Mouse (Mus musculus): ENCODE measurements around the gene Thy1. TPM values are rescaled to one million over a fixed set of nuclear protein-coding genes. Genes with fewer than 3 reads are reported as not detected.

The Thy1 gene
- total and polyA plus RNA-seq, 3 experiments, result 25.0 to 49.6 (median 46.9) TPM

DNA sequence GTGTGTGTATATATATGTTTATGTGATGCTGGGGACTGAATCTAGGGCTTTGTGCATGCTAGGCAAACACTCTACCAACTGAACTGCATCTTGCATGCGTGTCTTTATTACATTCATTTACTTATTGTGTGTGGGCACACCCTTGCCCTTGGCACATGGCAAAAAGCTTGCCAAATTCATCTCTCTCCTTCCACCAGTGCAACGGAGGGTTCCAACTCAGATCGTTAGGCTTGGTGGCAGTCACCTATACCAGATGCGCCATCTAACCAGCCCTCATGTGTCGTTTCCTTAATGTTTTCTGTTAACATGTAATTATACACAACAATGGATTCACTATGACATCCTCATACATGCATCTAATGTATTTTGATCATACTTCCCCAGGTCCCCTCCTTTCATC lies 39.1 kb downstream of the Thy1 start:
- DNase-seq, result no peak

DNA sequence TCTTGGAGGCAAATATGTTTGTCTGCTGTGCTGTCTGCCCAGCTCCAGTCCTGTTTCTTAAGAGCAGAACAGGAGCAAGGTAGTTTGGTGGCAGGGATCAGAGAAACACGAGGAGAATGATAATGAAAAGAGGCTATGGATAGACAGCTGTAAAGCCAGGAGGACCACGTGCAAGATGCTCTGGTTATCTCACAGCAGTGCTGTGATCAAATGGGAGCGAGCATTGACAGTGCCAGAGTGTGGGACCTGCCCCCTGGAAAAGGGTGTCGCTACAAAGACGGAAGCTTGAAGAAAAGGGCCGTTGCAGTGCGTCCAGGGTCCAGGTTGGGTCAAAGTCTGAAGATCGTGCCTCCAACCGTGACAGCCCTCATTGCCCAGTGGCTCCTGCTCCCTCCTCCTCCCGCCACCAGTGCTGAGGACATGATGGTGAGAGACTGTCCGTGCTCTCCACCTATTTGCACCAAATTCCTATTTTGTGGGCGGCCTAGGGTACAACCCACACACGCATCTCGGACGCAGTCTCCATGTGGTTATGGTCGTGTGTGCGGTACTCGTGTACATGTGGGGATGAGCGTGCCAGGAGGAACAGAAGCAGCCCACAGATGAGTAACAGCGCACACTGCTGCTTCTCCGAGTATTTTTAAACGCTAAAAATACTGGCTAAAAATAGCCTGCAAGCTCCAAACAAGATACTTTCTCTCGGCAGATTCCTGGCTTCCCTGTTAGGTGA lies 40.4 kb downstream of the Thy1 start:
- no peak for DNase-seq

DNA sequence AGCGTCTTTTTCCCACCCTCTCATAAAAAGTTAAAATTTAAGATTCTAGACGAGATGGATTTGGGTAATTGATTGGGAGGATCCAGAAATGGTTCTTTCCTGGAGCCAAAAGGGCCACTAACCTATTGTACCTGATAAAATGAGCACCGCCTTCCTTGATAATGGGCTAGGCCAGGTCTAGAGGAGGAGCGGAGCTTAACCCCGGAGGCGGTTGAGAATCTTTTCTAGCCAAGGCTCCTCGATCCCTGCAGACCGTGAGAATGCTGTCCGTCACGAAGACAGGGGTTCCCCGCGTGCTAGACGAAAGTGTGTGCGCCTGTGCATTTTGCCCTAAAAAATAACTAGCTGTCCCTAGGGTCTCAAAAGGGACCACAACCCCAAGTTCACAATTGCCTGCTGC lies 41.1 kb downstream of the Thy1 start:
- no peak for DNase-seq

DNA sequence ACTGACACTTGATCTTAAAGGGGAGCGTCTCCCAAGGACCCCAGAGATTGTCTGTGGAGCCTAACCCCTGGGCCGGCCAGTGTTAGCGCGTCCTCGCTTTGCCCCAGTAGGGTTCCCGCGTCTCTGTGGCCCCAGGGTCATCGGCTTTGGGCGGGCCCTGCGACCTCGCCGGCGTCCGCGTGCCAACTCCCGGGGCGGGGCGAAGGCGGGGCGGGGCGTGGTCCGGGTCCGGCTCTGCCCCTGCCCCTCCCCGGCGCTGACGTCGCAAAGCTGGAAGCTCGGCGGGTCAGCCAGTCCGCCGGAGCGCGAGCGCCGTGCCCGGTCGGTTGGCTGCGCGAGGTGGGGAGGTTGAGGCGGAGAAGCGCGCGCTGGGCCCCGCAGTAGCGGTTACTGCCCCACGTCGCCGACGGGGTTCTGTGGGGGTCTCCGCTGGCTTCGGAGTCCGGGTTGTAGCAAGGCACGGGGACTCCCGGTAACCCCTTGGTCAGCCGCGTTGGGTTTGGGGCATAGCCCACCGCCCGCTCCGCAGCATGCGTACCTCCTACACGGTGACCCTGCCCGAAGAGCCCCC lies 41.6 kb downstream of the Thy1 start:
- DNase-seq, result peak; percentile 99

DNA sequence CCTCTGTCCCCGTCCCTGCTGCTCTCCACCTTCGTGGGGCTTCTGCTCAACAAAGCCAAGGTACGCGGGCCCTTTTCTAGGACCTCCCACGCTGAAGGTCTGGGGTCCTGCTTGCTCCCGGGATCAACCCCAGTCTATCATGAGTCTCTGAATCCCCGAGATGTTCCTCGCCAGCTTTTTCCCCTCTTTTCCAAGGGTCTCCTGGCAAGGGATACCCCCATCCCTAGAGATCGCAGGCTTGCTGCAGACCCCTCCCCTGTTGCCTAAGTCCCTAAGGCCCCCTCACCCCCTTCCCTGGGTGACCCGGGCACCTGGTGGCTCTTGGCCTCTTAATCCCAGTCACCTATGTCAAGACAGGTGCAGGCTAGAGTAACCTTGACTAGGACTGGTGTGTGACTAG lies 42.1 kb downstream of the Thy1 start:
- DNase-seq, result no peak

DNA sequence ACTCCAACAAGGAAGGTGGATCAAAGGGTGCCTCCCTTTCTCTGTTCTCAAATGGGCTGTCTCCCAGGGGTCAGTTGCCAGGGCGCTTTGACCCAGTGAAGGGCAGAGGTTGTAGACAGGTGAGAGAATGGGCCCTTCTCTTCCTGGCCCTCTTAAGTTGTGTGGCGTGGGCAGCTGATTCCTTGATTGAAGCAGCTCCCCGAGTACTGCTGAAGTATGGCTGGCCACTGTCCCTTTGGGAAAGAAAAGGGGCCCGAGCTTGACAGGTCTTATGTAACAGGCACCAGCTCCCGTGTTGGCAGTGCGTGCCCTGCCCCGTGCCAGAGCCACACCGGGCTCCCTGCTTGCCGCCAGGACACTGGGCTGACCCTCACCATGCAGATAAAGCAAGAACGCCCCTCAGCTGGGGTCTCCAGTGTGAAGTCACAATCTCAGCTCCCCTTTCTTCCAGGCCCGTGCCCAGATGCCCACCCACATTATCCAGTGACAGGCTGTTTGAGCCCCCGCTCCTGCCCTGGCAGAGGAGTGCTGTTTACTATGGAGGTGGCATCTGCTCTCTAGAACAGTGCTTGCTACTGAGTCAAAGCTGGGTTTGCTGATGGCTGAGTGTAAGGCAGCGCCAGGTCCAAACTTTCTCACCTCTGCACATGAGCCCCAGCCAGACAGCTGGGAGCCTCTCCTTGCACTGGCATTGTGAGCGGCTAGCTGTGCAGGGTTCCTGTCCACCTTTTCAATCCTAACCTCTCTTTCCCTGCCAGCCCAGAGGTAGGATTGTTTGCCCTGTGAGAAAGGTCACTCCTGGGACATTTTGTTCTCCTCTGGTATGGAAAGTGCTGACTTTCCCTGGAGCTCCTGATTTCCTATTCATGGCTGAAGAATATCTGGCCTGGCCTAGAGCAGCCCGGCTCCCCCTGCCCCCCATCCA lies 42.8 kb downstream of the Thy1 start:
- peak; percentile 74 for DNase-seq

DNA sequence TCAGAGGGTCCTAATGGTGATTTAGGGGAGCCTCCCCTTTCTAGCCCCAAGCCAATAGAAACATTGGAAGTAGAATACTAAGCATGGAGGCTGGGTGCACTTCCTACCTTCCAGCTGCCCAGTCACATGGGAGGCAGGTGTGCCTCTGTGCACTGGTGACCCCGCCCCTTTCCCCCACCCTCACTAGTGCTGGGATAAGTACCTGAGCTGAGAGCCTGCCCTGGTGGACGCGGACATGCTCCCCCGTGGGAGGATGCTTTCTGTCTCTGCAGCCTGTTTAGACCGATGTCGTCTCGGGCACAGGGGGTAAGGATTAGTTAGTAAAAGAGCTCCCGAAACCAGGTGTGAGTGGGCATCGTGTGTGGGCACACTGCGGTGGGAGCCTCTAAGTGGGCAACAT lies 43.8 kb downstream of the Thy1 start:
- DNase-seq, result no peak

DNA sequence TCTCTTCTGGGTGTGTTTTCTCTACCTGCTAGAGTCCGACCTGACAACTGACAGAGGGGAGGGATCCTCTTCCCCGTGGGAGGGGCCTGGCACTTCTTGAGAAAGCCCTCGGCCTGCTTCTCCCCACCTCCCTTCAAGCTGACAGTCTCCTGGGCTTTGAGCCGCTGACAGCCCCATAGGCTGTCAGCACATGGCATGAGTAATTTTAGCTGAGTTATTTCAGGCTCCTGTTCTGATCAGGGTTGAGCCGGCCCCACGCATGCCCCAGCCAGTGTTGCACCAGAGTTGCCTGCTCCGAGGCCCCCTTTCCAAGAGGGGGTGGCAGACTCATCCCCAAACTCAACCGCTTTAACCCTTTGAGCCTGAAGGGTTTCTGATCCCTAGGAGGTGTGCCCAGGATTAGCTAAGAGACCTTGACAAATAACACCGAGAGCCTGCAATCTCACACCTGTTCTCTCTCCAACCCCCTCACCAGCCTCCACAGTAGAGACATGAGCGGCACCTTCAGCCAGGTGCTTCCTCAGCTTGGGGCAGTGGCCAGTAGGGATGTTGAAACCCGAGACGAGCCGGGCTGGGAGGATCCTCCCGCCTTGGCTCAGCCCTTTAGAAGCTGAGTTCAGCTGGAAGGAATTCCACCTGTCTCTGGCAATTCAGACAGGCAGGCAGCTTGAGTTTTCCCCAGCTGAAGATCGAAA lies 44.7 kb downstream of the Thy1 start:
- DNase-seq, result no peak

DNA sequence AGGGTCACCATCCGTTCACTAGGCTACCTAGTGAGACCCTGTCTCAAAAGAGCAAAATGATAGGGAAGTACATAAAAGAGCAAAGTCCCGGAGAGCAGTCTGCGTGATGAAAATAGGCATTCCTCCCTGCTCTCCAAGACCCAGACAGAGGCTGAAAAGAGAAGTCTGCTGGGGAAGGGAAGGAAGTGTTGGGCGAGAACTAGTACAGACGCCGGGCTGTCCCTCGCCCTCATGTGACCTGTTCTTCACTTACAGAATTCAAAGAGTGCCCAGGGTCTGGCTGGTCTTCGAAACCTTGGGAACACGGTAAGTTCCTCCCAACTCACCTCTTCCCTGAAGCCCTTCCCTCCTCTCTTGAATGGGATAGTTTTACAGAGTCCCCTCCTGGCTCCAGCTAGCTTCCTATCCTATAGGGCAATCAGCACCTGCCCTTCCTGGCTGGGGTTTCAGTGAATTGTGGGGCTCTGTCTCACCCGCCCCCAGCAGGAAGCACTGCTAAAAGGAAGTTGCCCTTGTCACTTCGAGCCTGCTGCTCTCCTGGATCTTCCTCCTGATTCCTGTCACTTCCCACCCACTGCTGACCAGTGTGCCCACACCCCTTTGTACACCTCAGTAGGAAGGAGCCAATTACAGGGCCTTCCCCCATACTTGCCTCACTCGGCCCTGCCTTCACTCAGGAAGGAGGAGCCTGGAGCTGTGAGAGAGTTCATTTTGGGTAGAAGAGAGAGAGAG lies 45.9 kb downstream of the Thy1 start:
- no peak for DNase-seq

DNA sequence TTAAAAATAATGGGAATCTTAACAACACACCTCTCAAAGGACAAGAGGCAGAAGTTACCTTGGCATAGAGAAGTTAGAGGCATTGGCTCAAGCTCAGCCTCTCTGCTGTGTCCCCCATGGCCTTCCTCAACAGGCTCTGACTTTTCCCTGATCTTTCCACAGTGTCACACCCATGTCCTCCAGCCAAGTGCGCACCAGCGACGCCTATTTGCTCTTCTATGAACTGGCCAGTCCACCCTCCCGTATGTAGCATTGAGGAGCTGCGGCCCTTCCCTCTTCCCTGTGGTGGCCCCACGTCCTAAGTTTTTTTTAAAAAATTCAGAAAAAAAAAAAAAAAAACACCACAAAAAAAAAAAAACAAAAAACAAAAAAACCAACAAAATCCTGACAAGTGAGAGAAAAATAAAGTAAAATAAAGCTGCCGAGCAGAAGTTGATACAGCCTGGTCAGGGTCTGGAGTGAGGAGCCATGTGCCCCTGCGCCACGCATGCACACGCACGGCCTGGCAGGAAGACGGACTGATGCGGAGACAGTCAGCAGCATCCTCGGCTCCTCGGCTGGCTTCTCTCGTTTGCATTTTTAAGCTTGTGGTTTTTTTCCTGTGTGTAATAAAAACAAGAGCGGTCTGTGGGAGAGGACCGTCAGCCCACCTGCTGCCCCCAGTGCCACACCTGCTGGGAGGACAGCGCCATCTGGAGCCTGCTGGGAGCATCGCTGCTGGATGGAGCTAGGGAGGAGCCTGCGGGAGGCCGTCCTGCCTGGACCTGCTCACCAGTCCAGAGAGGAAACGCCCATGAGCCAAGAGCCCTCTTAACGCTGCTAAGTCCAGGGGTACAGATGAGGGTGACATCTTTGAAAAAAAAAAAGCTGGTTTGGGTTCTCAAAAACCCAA lies 50.7 kb downstream of the Thy1 start:
- peak; percentile 74 for DNase-seq

DNA sequence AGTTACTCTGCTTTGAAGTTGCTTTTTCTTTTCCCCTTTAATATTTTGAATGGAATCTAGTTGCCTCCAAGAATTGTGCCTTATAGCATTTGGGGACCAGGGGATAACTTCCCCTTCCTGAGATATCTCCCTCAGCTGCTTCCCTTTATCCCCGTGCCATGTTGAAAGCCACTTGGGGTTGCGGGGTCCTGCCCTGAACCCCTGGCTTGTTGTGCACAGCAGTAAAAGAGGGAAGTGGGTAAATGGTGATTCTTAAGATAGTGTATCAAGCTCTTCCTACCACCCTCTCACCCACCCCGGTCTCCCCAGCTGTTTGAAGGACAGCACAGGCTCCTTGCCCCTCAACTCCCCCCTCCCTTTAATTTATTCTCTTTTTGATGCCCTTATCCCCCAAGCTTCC lies 51.6 kb downstream of the Thy1 start:
- no peak for DNase-seq

DNA sequence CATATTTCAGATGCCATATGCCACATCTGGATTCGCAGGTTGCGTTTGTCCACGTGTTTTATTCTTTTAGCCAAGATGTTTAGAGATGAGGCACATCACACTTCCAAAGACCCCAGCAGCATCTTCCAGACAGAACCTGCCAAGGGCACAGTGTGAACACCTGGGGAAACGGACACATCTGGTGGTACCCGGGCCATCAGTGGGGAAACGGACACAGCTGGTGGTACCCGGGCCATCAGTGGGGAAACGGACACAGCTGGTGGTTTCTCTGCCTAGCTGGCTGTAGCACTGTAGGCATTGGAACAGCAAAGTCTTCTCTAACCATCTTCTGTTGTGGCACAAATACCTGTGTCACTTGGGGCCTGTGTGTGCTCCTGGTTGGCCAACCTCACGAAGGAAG lies 52.6 kb downstream of the Thy1 start:
- no peak for DNase-seq

DNA sequence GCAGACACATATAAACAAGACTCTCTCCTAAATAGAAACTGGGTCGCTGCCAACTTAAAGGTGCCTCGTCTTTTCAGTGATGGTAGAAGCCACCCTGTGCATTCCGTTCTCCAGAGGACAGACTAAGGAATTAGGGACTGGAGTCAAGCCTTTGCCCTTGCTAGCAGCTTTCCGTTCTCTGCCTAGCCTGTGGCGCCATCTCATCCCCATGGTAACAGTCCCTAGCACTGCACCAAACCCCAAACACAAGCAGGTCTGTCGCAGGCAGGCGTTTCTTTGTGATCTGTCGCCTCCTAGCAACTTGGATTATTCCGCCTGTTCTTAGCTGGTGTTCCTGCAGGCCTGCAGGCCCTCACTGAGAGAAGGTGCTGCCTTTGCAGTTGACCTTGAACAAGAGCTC lies 53.4 kb downstream of the Thy1 start:
- peak; percentile 65 for DNase-seq

Other genes with a start within 250 kb of the Thy1 start
- gene Usp2, start 23.6 kb downstream of the Thy1 start, total RNA-seq (2021), result 10 to 100 TPM; 33.7 to 60.9 TPM
- gene Usp2, start 23.6 kb downstream of the Thy1 start, polyA plus RNA-seq (2012; rRNA removed), result 10.9 and 15.2 TPM in 2 replicates
- gene Mfrp, start 58.3 kb downstream of the Thy1 start, total RNA-seq (2021), result under 1 TPM in 1 of 2 experiments, not detected in 1; 0.10 TPM
- 0.40 TPM in 1 of 2 replicates, not detected in the other for gene Mfrp, start 58.3 kb downstream of the Thy1 start, polyA plus RNA-seq (2012; rRNA removed)
- 10 to 100 TPM; 11.2 to 17.6 TPM for gene C1qtnf5, start 63.9 kb downstream of the Thy1 start, total RNA-seq (2021)
- gene C1qtnf5, start 63.9 kb downstream of the Thy1 start, polyA plus RNA-seq (2012; rRNA removed), result 32.4 and 34.3 TPM in 2 replicates
- gene Gm49380, start 70.1 kb downstream of the Thy1 start, total RNA-seq (2021), result under 1 TPM; 0.12 to 0.76 TPM
- gene Gm49380, start 70.1 kb downstream of the Thy1 start, polyA plus RNA-seq (2012; rRNA removed), result 1.1 TPM in 1 of 2 replicates, not detected in the other
- 10 to 100 TPM; 28.7 to 30.4 TPM for gene Rnf26, start 70.1 kb downstream of the Thy1 start, total RNA-seq (2021)
- gene Rnf26, start 70.1 kb downstream of the Thy1 start, polyA plus RNA-seq (2012; rRNA removed), result 72.9 and 76.9 TPM in 2 replicates
- 10 to 100 TPM; 30.5 to 52.2 TPM for gene Mcam, start 91.1 kb downstream of the Thy1 start, total RNA-seq (2021)
- 24.9 and 39.4 TPM in 2 replicates for gene Mcam, start 91.1 kb downstream of the Thy1 start, polyA plus RNA-seq (2012; rRNA removed)
- gene Cbl, start 190.7 kb downstream of the Thy1 start, total RNA-seq (2021), result 10 to 100 TPM; 26.2 to 31.5 TPM
- 7.8 and 8.7 TPM in 2 replicates for gene Cbl, start 190.7 kb downstream of the Thy1 start, polyA plus RNA-seq (2012; rRNA removed)
- gene Ccdc153, start 197.3 kb downstream of the Thy1 start, total RNA-seq (2021), result 1 to 10 TPM; 2.7 to 3.4 TPM
- gene Ccdc153, start 197.3 kb downstream of the Thy1 start, polyA plus RNA-seq (2012; rRNA removed), result 0.26 and 0.63 TPM in 2 replicates
- gene Pdzd3, start 208.1 kb downstream of the Thy1 start, total RNA-seq (2021), result not detected
- 0.06 TPM in 1 of 2 replicates, not detected in the other for gene Pdzd3, start 208.1 kb downstream of the Thy1 start, polyA plus RNA-seq (2012; rRNA removed)
- 10 to 100 TPM; 15.7 to 27.8 TPM for gene Nlrx1, start 225.2 kb downstream of the Thy1 start, total RNA-seq (2021)
- 25.3 and 27.7 TPM in 2 replicates for gene Nlrx1, start 225.2 kb downstream of the Thy1 start, polyA plus RNA-seq (2012; rRNA removed)
- 10 to 100 TPM; 27.1 to 41.4 TPM for gene Abcg4, start 245.2 kb downstream of the Thy1 start, total RNA-seq (2021)
- gene Abcg4, start 245.2 kb downstream of the Thy1 start, polyA plus RNA-seq (2012; rRNA removed), result 84.3 and 86.8 TPM in 2 replicates